Mouse (Mus musculus) ES-Bruce4 (cell line): Measurements from ENCODE around the gene Dpf3. TPM values are rescaled to one million over a fixed set of nuclear protein-coding genes. Genes with fewer than 3 reads are reported as not detected.

Experiments used
- H3K27ac ChIP-seq: 2 replicates; pipeline ENCODE4 v1.5.1; 2012; ENCODE audit warnings: low read length, inconsistent platforms; ENCODE audit not compliant: insufficient read depth
- H3K27me3 ChIP-seq: 2 replicates; pipeline ENCODE4 v1.6.1; 2012; ENCODE audit warnings: mild to moderate bottlenecking, low read length, inconsistent platforms; ENCODE audit not compliant: control insufficient read depth, poor library complexity, insufficient read depth, severe bottlenecking
- H3K36me3 ChIP-seq: 2 replicates; pipeline ENCODE4 v1.6.1; 2012; ENCODE audit warnings: inconsistent platforms, mild to moderate bottlenecking, low read length, moderate library complexity; ENCODE audit not compliant: control insufficient read depth, poor library complexity, insufficient read depth, severe bottlenecking
- H3K4me1 ChIP-seq: one replicate; pipeline ENCODE4 v1.8.1; 2011; ENCODE audit warnings: low read length; ENCODE audit not compliant: control insufficient read depth, insufficient read depth
- H3K4me3 ChIP-seq: 2 replicates; pipeline ENCODE4 v1.5.1; 2011; ENCODE audit warnings: low read depth, mild to moderate bottlenecking, low read length
- H3K9ac ChIP-seq: 2 replicates; pipeline ENCODE4 v1.6.1; 2012; ENCODE audit warnings: low read depth, mild to moderate bottlenecking, inconsistent platforms; ENCODE audit not compliant: poor library complexity, severe bottlenecking
- H3K9me3 ChIP-seq: replicated peaks from 2 replicates; pipeline ENCODE4 v1.6.1; 2012; ENCODE audit warnings: mild to moderate bottlenecking, low read length, inconsistent platforms; ENCODE audit not compliant: control insufficient read depth, poor library complexity, insufficient read depth, severe bottlenecking
- CTCF ChIP-seq: IDR thresholded peaks from one replicate; pipeline ENCODE4 v1.8.1; 2011; ENCODE audit warnings: low read depth, low read length
- EP300 ChIP-seq: IDR thresholded peaks from 2 replicates; pipeline ENCODE4 v1.6.1; 2011; ENCODE audit warnings: low read depth, low read length; ENCODE audit not compliant: insufficient read depth
- POLR2A ChIP-seq: IDR thresholded peaks from one replicate; pipeline ENCODE4 v1.8.1; 2011; ENCODE audit warnings: low read length; ENCODE audit not compliant: insufficient read depth
- polyA plus RNA-seq: library from polyadenylated mRNA; stranded (reverse); fragments of >200 nt; gene quantifications from 2 replicates; pipeline ENCODE4 v1.2.4, GENCODE M21; 2011; ENCODE audit warnings: low read depth; ENCODE audit not compliant: missing spikeins, insufficient read depth, insufficient read length

Gene Dpf3
- polyA plus RNA-seq, 1 experiment = not detected

DNA sequence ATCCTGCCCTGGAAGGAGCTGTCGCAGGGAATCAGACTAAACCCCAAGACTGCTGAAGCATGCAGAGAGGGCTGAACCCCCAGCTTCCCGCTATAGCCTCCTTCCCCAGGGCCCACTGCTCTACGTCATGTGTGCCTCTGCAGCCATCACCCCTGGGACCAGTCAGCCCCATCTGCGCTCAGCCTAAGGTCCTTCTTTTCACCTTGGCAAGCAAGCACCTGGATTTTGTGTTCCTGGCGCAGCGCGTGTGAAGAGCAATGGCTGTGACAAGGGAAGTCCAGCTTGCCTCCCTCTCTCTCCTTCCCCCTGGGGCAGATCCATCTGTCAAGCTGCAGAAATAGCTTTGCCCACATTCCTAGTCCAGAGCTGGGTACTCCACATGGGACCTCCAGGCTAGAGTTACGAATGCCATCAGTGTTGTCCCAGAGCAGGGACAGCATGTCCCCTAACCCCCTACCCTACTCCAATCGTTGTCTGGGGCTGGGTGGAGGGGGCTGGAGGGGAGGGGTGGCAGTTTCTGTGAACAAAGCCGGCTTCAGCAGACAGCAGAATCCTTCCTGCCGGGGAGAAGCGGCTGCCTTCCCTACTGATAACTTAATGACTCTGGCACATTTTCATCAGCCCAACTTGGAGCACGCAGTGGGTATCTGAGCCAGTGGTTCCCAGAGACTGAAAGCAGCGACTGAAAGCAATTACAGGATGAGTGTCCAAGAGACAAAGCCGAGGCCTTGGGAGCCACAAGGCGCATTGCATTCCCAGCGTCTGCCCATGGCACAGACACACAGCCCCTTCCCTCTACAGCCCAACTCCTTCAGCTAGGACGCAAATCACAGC lies 185.0 kb downstream of the Dpf3 start:
- Histone ChIP-seq H3K9ac (no peak overlapping the region), H3K27me3 (no peaks in the 10 kb centered on the region), H3K4me1 (no peaks in the 10 kb centered on the region), H3K36me3 (no peaks in the 10 kb centered on the region), H3K4me3 (no peak overlapping the region), H3K9me3 (no peaks in the 10 kb centered on the region), H3K27ac (no peak overlapping the region)
- TF ChIP-seq CTCF (no peak), EP300 (no peak), POLR2A (no peak)

DNA sequence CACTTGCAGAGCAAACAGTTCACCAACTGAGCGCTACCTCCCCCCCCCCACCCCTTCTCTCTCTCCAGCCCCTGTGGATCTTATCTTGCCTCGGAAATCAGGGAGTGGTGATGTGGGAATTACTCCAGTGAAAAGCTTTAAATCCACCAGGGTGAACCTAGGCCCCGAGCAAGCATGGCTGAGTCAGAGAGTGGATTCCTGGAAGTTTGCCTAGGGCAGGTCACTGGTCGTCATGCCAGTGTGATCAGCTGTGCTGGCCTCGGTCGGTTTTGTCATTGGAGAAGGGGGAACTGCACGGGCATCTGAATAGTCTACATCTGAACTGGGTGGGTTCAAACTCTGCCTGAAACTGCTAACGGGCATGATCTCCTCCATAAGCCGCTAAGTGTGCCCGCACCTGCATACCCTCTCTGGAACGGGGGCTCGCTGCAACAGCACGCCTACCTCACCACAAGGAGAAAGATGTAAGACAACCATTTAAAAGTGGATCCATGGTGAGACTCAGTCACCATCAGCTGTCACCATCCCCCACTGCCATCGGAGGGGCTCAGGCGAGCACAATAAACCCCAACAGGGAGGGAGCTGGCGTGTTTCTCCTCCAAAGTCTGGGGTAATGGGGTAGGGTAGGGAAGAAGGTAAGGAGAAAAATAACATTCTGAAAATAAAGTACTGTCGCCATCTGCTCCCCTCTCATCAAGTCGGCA lies 185.7 kb downstream of the Dpf3 start:
- no peak overlapping the region for H3K27ac ChIP-seq
- H3K4me1 ChIP-seq = no peaks in the 10 kb centered on the region
- no peak overlapping the region for H3K9ac ChIP-seq
- TF ChIP-seq CTCF (no peak), POLR2A (no peak), EP300 (no peak)
- no peaks in the 10 kb centered on the region for H3K36me3 ChIP-seq
- H3K27me3 ChIP-seq = no peaks in the 10 kb centered on the region
- no peaks in the 10 kb centered on the region for H3K9me3 ChIP-seq
- H3K4me3 ChIP-seq = no peak overlapping the region

DNA sequence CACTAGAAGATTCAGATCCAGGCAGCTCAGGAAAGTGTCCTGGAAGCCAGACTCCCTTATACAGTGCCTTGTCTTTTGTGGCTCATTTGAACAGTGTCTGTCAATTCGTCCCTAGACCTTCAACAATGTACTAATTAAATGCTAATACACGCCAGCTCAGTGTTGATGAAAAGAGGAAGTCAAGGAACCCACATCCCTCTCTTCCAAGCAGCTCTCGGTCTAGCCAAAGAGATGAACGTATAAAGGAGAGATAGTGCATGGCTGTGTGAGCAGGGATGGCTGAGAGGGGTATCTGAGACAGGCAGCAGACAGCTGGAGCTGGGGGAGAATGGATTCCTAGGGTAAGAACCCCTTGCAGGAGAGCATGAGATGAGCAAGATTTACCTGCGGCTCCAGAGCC lies 189.2 kb downstream of the Dpf3 start:
- Histone ChIP-seq H3K9ac (no peak overlapping the region), H3K36me3 (no peaks in the 10 kb centered on the region), H3K4me3 (no peak overlapping the region), H3K9me3 (no peaks in the 10 kb centered on the region), H3K27ac (no peak overlapping the region), H3K27me3 (no peaks in the 10 kb centered on the region), H3K4me1 (no peaks in the 10 kb centered on the region)
- TF ChIP-seq CTCF (no peak), EP300 (no peak), POLR2A (no peak)

DNA sequence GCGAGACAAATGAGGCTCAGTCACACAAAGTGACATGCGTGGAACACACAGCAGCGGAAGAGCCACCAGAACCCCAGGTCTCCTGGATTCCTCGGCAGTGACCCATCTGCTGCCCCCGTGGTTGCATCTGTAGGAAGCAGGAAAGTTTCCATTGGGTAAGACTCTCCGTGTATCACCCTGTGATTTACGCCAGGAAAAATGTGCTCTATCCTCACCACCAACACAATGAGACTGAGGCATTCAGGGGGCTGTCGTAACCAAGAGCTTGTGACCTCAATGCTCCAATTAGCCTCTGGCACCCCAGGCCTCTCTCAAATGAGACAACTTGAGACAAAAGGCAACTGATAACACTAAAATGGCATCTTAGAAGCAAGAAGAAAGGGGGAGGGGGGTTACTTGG lies 192.5 kb downstream of the Dpf3 start:
- Histone ChIP-seq H3K9me3 (no peaks in the 10 kb centered on the region), H3K9ac (no peak overlapping the region), H3K4me3 (no peak overlapping the region), H3K27me3 (no peaks in the 10 kb centered on the region), H3K36me3 (no peaks in the 10 kb centered on the region), H3K27ac (no peak overlapping the region), H3K4me1 (no peaks in the 10 kb centered on the region)
- TF ChIP-seq EP300 (no peak), POLR2A (no peak), CTCF (no peak)

DNA sequence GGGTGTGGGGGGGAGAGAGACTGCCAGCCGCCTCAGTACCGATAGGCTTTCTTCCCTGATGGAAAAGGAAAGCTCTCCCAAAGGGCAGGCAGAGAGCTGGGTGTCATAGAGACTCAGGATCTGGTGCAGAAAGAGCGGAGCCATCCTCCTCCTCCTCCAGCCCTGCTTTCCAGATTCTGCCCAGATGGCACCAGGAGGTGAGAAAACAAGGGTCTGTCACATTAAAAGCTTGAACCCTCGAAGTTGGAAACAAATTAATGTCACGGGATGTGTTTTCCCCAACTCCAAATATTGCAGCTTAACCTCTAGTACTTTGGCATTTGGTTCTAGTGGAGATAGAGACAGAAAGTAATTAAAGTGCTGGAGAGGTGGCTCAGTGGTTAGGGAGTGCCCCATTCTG lies 195.6 kb downstream of the Dpf3 start:
- Histone ChIP-seq H3K27ac (no peak overlapping the region), H3K27me3 (no peaks in the 10 kb centered on the region), H3K36me3 (no peaks in the 10 kb centered on the region), H3K9ac (no peak overlapping the region), H3K9me3 (no peaks in the 10 kb centered on the region), H3K4me3 (no peak overlapping the region), H3K4me1 (no peaks in the 10 kb centered on the region)
- TF ChIP-seq CTCF = no peak
- TF ChIP-seq EP300 = no peak
- TF ChIP-seq POLR2A = no peak
